Comparison of ENCODE assay signal across 8 mouse cellular contexts in the genomic region with DNA sequence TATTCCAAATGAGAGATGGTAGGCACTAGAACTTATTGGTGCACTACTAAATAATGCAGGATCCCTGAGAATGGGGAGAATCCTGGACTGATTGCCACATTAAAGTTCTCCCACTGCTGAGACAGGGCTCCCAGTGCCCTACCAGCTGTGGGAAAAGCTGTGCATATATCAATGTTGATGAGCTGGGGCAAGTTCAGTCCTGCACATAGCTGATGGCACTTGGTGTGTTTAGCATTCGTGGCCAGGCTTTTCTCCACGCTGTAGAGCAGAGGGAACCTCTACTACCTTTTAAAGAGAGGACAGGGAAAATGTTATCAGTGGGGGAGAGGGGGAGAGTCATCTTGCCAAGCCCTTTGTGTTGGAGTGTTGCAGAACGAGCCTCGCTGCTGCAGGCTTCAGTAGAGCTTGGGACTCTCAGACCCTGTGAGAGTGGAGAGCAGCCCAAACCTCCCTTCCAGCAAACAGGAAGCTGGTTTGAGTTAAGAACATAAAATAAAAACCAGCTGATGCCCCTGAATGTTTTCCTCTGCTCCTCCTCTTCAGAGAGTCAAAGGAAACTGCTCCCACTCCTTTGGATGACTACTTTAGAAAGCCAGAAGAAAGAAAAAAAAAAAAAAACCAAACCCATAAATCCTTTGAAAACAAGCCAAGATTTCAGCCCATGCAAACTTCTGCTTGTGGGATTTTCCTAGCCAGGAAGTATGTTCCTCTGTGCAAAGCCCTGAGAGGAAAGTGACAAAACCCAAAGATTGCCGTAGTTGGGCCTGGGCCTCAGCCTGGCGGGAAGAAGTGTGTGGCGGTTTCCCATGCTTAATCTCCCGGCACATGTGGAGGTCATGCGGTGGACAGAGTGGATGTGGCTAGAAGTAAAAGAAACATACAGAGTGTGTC. TPM values are rescaled to one million over a fixed set of nuclear protein-coding genes. Genes with fewer than 3 reads are reported as not detected.
DNase-seq lines count a peak whose midpoint lies in the region; ATAC-seq lines count a peak whose summit lies in the region.

No protein-coding gene starts in this region.

- H3K27ac ChIP-seq in midbrain, embryonic 11.5 days (ENCODE audit: low read depth, low read length), result no peak overlapping the region
- no peak overlapping the region; the same call in 1 of the 2 replicates for H3K27ac ChIP-seq in midbrain, embryonic 14.5 days (replicated peaks; ENCODE audit: low read depth, low read length)
- peak overlapping the region; percentile 72 for H3K27ac ChIP-seq in intestine, embryonic 15.5 days

- 79% methylated on average over 9 of the region's 9 CpGs for WGBS in midbrain, embryonic 11.5 days
- 71% methylated on average over 9 of the region's 9 CpGs for WGBS in midbrain, embryonic 14.5 days
- 46% methylated on average over 9 of the region's 9 CpGs for WGBS in intestine, embryonic 15.5 days

- no peaks in the 10 kb centered on the region for H3K27me3 ChIP-seq in midbrain, embryonic 11.5 days (ENCODE audit: control insufficient read depth, insufficient read depth, low read length)
- no peaks in the 10 kb centered on the region for H3K27me3 ChIP-seq in midbrain, embryonic 14.5 days (ENCODE audit: control insufficient read depth, insufficient read depth, low read length)
- H3K27me3 ChIP-seq in intestine, embryonic 15.5 days (replicated peaks), result no peaks in the 10 kb centered on the region

- no peaks in the 10 kb centered on the region for H3K9me3 ChIP-seq in midbrain, embryonic 11.5 days (ENCODE audit: control insufficient read depth, low read length)
- no peaks in the 10 kb centered on the region for H3K9me3 ChIP-seq in midbrain, embryonic 14.5 days (ENCODE audit: control insufficient read depth, low read length)
- H3K9me3 ChIP-seq in intestine, embryonic 15.5 days, result no peaks in the 10 kb centered on the region

- no peak for ATAC-seq in midbrain, embryonic 11.5 days (ENCODE audit: low FRiP score)
- ATAC-seq in midbrain, embryonic 14.5 days (ENCODE audit: low FRiP score, low TSS enrichment), result no peak
- no peak for ATAC-seq in intestine, embryonic 15.5 days
- ATAC-seq in megakaryocyte progenitor cell, adult 5-6 weeks (replicated peaks; ENCODE audit: poor library complexity), result peak; percentile 84

- peak; percentile 66 for DNase-seq in midbrain, embryonic 11.5 days (ENCODE audit: low spot score, missing footprints)
- no peak for DNase-seq in midbrain, embryonic 14.5 days
- DNase-seq in gonadal fat pad, adult 2 months (ENCODE audit: low read depth), result peak; percentile 63
- no peak for DNase-seq in thymus, postnatal 25 days
- DNase-seq in right cerebral cortex, postnatal 25 days, result no peak
- no peak for DNase-seq in spleen, postnatal 4 days (ENCODE audit: low spot score in 2 of 2)

- no peaks in the 10 kb centered on the region for H3K4me1 ChIP-seq in midbrain, embryonic 11.5 days (ENCODE audit: control insufficient read depth, insufficient read depth, low read length)
- H3K4me1 ChIP-seq in midbrain, embryonic 14.5 days (ENCODE audit: control insufficient read depth, insufficient read depth, low read length), result no peaks in the 10 kb centered on the region
- H3K4me1 ChIP-seq in intestine, embryonic 15.5 days (replicated peaks), result peaks cover 13% of the 10 kb centered on the region; the same call in 1 of the 2 replicates

- H3K4me2 ChIP-seq in midbrain, embryonic 11.5 days, result no peak overlapping the region
- no peak overlapping the region for H3K4me2 ChIP-seq in midbrain, embryonic 14.5 days (ENCODE audit: low read length)
- no peak overlapping the region for H3K4me2 ChIP-seq in intestine, embryonic 15.5 days (replicated peaks)

- H3K4me3 ChIP-seq in midbrain, embryonic 11.5 days (ENCODE audit: low read depth, low read length), result no peak overlapping the region
- H3K4me3 ChIP-seq in midbrain, embryonic 14.5 days (replicated peaks; ENCODE audit: low read depth, low read length), result no peak overlapping the region
- H3K4me3 ChIP-seq in intestine, embryonic 15.5 days (replicated peaks), result no peak overlapping the region

- H3K9ac ChIP-seq in midbrain, embryonic 11.5 days (ENCODE audit: low read length), result no peak overlapping the region
- no peak overlapping the region for H3K9ac ChIP-seq in midbrain, embryonic 14.5 days (replicated peaks; ENCODE audit: low read length)
- H3K9ac ChIP-seq in intestine, embryonic 15.5 days, result no peak overlapping the region

- H3K36me3 ChIP-seq in midbrain, embryonic 11.5 days (ENCODE audit: control insufficient read depth, insufficient read depth, low read length), result no peaks in the 10 kb centered on the region
- peaks cover 5% of the 10 kb centered on the region for H3K36me3 ChIP-seq in midbrain, embryonic 14.5 days (ENCODE audit: control insufficient read depth, insufficient read depth, low read length)
- H3K36me3 ChIP-seq in intestine, embryonic 15.5 days, result no peaks in the 10 kb centered on the region

RNA-seq across cellular contexts. Expression of a gene that starts 23.1 kb away (rescaled TPM):
- polyA plus RNA-seq in midbrain, embryonic 11.5 days (2014; fragmentation: Nextera tagmentation; extraction: Ambion mirVana), result 2.9 and 3.4 TPM in 2 replicates
- polyA plus RNA-seq in midbrain, embryonic 14.5 days (2014; fragmentation: Nextera tagmentation; extraction: Ambion mirVana), result 7.2 and 8.1 TPM in 2 replicates
- polyA plus RNA-seq in gonadal fat pad, adult 2 months (2012; rRNA removed), result 34.5 and 35.2 TPM in 2 replicates
- 2.2 TPM in 2 replicates for polyA plus RNA-seq in intestine, embryonic 15.5 days (2015; fragmentation: Nextera tagmentation; extraction: Ambion mirVana)
- 3.2 and 4.0 TPM in 2 replicates for total RNA-seq in megakaryocyte progenitor cell, adult 5-6 weeks (2015)
- total RNA-seq in megakaryocyte progenitor cell, adult 5-6 weeks (2017), result 2.3 and 5.7 TPM in 2 replicates

RNA-seq across cellular contexts. Expression of a gene that starts 31.6 kb away (rescaled TPM):
- 18.8 and 19.1 TPM in 2 replicates for polyA plus RNA-seq in midbrain, embryonic 11.5 days (2014; fragmentation: Nextera tagmentation; extraction: Ambion mirVana)
- polyA plus RNA-seq in midbrain, embryonic 14.5 days (2014; fragmentation: Nextera tagmentation; extraction: Ambion mirVana), result 16.7 and 18.7 TPM in 2 replicates
- 7.4 and 14.9 TPM in 2 replicates for polyA plus RNA-seq in gonadal fat pad, adult 2 months (2012; rRNA removed)
- polyA plus RNA-seq in intestine, embryonic 15.5 days (2015; fragmentation: Nextera tagmentation; extraction: Ambion mirVana), result 15.5 and 17.8 TPM in 2 replicates
- total RNA-seq in megakaryocyte progenitor cell, adult 5-6 weeks (2015), result 2.6 and 5.0 TPM in 2 replicates
- 1.7 and 5.4 TPM in 2 replicates for total RNA-seq in megakaryocyte progenitor cell, adult 5-6 weeks (2017)

RNA-seq across cellular contexts. Expression of a gene that starts 31.7 kb away (rescaled TPM):
- 3.6 and 3.9 TPM in 2 replicates for polyA plus RNA-seq in midbrain, embryonic 11.5 days (2014; fragmentation: Nextera tagmentation; extraction: Ambion mirVana)
- polyA plus RNA-seq in midbrain, embryonic 14.5 days (2014; fragmentation: Nextera tagmentation; extraction: Ambion mirVana), result 4.0 and 5.2 TPM in 2 replicates
- polyA plus RNA-seq in gonadal fat pad, adult 2 months (2012; rRNA removed), result 1.5 and 3.3 TPM in 2 replicates
- 2.2 TPM in 2 replicates for polyA plus RNA-seq in intestine, embryonic 15.5 days (2015; fragmentation: Nextera tagmentation; extraction: Ambion mirVana)
- total RNA-seq in megakaryocyte progenitor cell, adult 5-6 weeks (2015), result 2.2 and 4.1 TPM in 2 replicates
- 0.50 and 0.51 TPM in 2 replicates for total RNA-seq in megakaryocyte progenitor cell, adult 5-6 weeks (2017)

RNA-seq across cellular contexts. Expression of a gene that starts 37.6 kb away (rescaled TPM):
- 1.5 and 2.3 TPM in 2 replicates for polyA plus RNA-seq in midbrain, embryonic 11.5 days (2014; fragmentation: Nextera tagmentation; extraction: Ambion mirVana)
- 2.6 and 4.0 TPM in 2 replicates for polyA plus RNA-seq in midbrain, embryonic 14.5 days (2014; fragmentation: Nextera tagmentation; extraction: Ambion mirVana)
- polyA plus RNA-seq in gonadal fat pad, adult 2 months (2012; rRNA removed), result 1.3 and 2.6 TPM in 2 replicates
- 0.75 and 1.4 TPM in 2 replicates for polyA plus RNA-seq in intestine, embryonic 15.5 days (2015; fragmentation: Nextera tagmentation; extraction: Ambion mirVana)
- 1.2 and 1.4 TPM in 2 replicates for total RNA-seq in megakaryocyte progenitor cell, adult 5-6 weeks (2015)
- 0.51 and 3.7 TPM in 2 replicates for total RNA-seq in megakaryocyte progenitor cell, adult 5-6 weeks (2017)

Comparison
In these comparisons a context has a peak if more than half of its experiments do, and no peak if none do; other contexts are left out.
1. DNase-seq: peak in midbrain, embryonic 11.5 days (single experiment) and gonadal fat pad, adult 2 months (single experiment); none in midbrain, embryonic 14.5 days (single experiment), thymus, postnatal 25 days (single experiment), right cerebral cortex, postnatal 25 days (single experiment) and spleen, postnatal 4 days (0 of 2).